Mouse (Mus musculus) left cerebral cortex, adult 2 months (tissue): ENCODE results near the gene Fcgrt. TPM values are rescaled to one million over a fixed set of nuclear protein-coding genes. Genes with fewer than 3 reads are reported as not detected.
"Not testable (repeated sequence)": the region's sequence is repeated elsewhere in the genome, so short reads cannot be mapped to it uniquely, and the experiment has no call there.

Experiments used
- DNase-seq, 2 experiments: peaks; one replicate each; pipeline ENCODE4 v3.0.0; 2021 to 2022; ENCODE audit warnings: low spot score in 2 of 2, mixed read lengths in 1 of 2; ENCODE audit errors: extremely low spot score in 1 of 2
- H3K27ac ChIP-seq: fragments of 200-600 bp; 2 replicates; pipeline ENCODE4 v1.8.1; 2022
- H3K4me3 ChIP-seq: fragments of 200-600 bp; 2 replicates; pipeline ENCODE4 v1.8.1; 2022
- CTCF ChIP-seq: fragments of 200-600 bp; IDR thresholded peaks from 2 replicates; pipeline ENCODE4 v1.8.1; 2022; ENCODE audit warnings: antibody characterized with exemption, mild to moderate bottlenecking, moderate library complexity
- intact Hi-C: fragments of 180-260 bp; cut with DNase I; formaldehyde crosslinking; loops from one replicate; pipeline ENCODE4 v1.15.1; 2025
- long read RNA-seq, 2 experiments: library from polyadenylated mRNA; stranded (forward); transcript quantifications; one replicate each; pipeline ENCODE4 v2.0.0; 2021; ENCODE audit warnings: borderline mapping rate in 2 of 2
- total RNA-seq, 2 experiments: library from RNA; stranded (reverse); gene quantifications; 2 replicates each; pipeline ENCODE4 v1.2.3; 2021

Gene Fcgrt
- 10 to 100 TPM; 16.7 to 23.4 TPM for total RNA-seq
- long read RNA-seq, experiment 1, transcript Fcgrt-201 (7 exons, 1,770 nt): major isoform, 17 of 26 reads
- long read RNA-seq, experiment 1, partial matches to known transcripts: 1 of 26 reads
- long read RNA-seq, experiment 1, other reads (novel, unspliced or antisense): 2 of 26 reads
- long read RNA-seq, experiment 2, transcript Fcgrt-201 (7 exons, 1,770 nt): major isoform, 19 of 29 reads
- long read RNA-seq, experiment 2, partial matches to known transcripts: 1 of 29 reads
- long read RNA-seq, experiment 2, other reads (novel, unspliced or antisense): 5 of 29 reads

GRCm38 (mm10) chr7:45103652-45104180, at the start of gene Fcgrt:
TSS of gene Fcgrt (minus strand) at chr7:45103851.
- peak; percentile 25 to 46 for DNase-seq
- H3K4me3 ChIP-seq: peak within 1 kb of the TSS; percentile 39
- intact Hi-C loops: no loop called here
- H3K27ac ChIP-seq: peak within 1 kb of the TSS; percentile 54; the same call in 1 of the 2 replicates
- TF ChIP-seq CTCF: no peak

GRCm38 (mm10) chr7:45153052-45153451, 49.4 kb upstream of the Fcgrt start:
- H3K4me3 ChIP-seq, H3K27ac ChIP-seq, intact Hi-C loops, DNase-seq: not testable (repeated sequence)

GRCm38 (mm10) chr7:45151303-45151702, 47.7 kb upstream of the Fcgrt start:
- no peak for TF ChIP-seq CTCF
- intact Hi-C loops: no loop called here
- no peak overlapping the region for H3K4me3 ChIP-seq
- no peak for DNase-seq
- H3K27ac ChIP-seq: no peak overlapping the region

GRCm38 (mm10) chr7:45150321-45150720, 46.7 kb upstream of the Fcgrt start:
- Histone ChIP-seq H3K27ac (no peak overlapping the region), H3K4me3 (no peak overlapping the region)
- TF ChIP-seq CTCF: no peak
- no peak for DNase-seq
- intact Hi-C loops: no loop called here

GRCm38 (mm10) chr7:45149545-45149944, 45.9 kb upstream of the Fcgrt start:
- DNase-seq: no peak
- H3K4me3 ChIP-seq: no peak overlapping the region
- no peak for TF ChIP-seq CTCF
- intact Hi-C loops: no loop called here
- no peak overlapping the region for H3K27ac ChIP-seq

GRCm38 (mm10) chr7:45148534-45149098, 45.0 kb upstream of the Fcgrt start:
- DNase-seq: no peak
- intact Hi-C loops: no loop called here
- no peak for TF ChIP-seq CTCF
- Histone ChIP-seq H3K27ac (no peak overlapping the region), H3K4me3 (no peak overlapping the region)

- TF ChIP-seq CTCF: no peak
- intact Hi-C loops: no loop called here
- no peak for DNase-seq
- Histone ChIP-seq H3K27ac (no peak overlapping the region), H3K4me3 (no peak overlapping the region)
Measured at GRCm38 (mm10) chr7:45147899-45148298, 44.2 kb upstream of the Fcgrt start.

GRCm38 (mm10) chr7:45147267-45147666, 43.6 kb upstream of the Fcgrt start:
- Histone ChIP-seq H3K4me3 (no peak overlapping the region), H3K27ac (no peak overlapping the region)
- TF ChIP-seq CTCF: no peak
- no peak for DNase-seq
- intact Hi-C loops: no loop called here

- intact Hi-C loops: no loop called here
- no peak for DNase-seq
Measured at GRCm38 (mm10) chr7:45145460-45145859, 41.8 kb upstream of the Fcgrt start.

GRCm38 (mm10) chr7:45144368-45145174, 40.9 kb upstream of the Fcgrt start:
- intact Hi-C loops: no loop called here

More at GRCm38 (mm10) chr7:45145460-45145859, 41.8 kb upstream of the Fcgrt start:
- Histone ChIP-seq H3K27ac (no peak overlapping the region), H3K4me3 (no peak overlapping the region)
- TF ChIP-seq CTCF: no peak

GRCm38 (mm10) chr7:45141914-45142313, 38.3 kb upstream of the Fcgrt start:
- DNase-seq: no peak
- intact Hi-C loops: no loop called here
- TF ChIP-seq CTCF: no peak
- Histone ChIP-seq H3K27ac (no peak overlapping the region), H3K4me3 (no peak overlapping the region)

More at GRCm38 (mm10) chr7:45144368-45145174, 40.9 kb upstream of the Fcgrt start:
- no peak overlapping the region for H3K27ac ChIP-seq
- H3K4me3 ChIP-seq: no peak overlapping the region
- TF ChIP-seq CTCF: no peak
- DNase-seq: no peak

GRCm38 (mm10) chr7:45141319-45141718, 37.7 kb upstream of the Fcgrt start:
- H3K4me3 ChIP-seq: no peak overlapping the region
- intact Hi-C loops: no loop called here
- DNase-seq: no peak
- no peak for TF ChIP-seq CTCF
- H3K27ac ChIP-seq: no peak overlapping the region
